Mouse (Mus musculus): ENCODE data around the gene Gdf5. TPM values are rescaled to one million over a fixed set of nuclear protein-coding genes. Genes with fewer than 3 reads are reported as not detected.

The Gdf5 gene
- polyA plus RNA-seq, 1 experiment from 2014 or later: 2.2 TPM

GRCm38 (mm10) chr2:155962991-155963390, 17.8 kb upstream of the Gdf5 start:
- Histone ChIP-seq H3K4me2 (ENCODE audit: low read length) (no peak overlapping the region), H3K4me3 (ENCODE audit: low read depth, low read length) (no peak overlapping the region), H3K9ac (ENCODE audit: low read length) (no peak overlapping the region), H3K27ac (ENCODE audit: low read depth, low read length) (no peak overlapping the region), H3K36me3 (ENCODE audit: control insufficient read depth, insufficient read depth, low read length) (peaks cover 57% of the 10 kb centered on the region), H3K9me3 (replicated peaks; ENCODE audit: control insufficient read depth, low read length) (no peaks in the 10 kb centered on the region), H3K27me3 (replicated peaks; ENCODE audit: control insufficient read depth, insufficient read depth, low read length) (no peaks in the 10 kb centered on the region), H3K4me1 (ENCODE audit: control insufficient read depth, insufficient read depth, low read length) (no peaks in the 10 kb centered on the region)
- ATAC-seq (no peak), DNase-seq (ENCODE audit: low spot score) (peak; percentile 70)
- 50% methylated on average over 1 of the region's 1 CpGs for WGBS

- 83% methylated on average over 10 of the region's 10 CpGs for WGBS
- peaks cover 4% of the 10 kb centered on the region; the same call in 1 of the 2 replicates for H3K4me1 ChIP-seq (ENCODE audit: control insufficient read depth, insufficient read depth, low read length)
- H3K4me2 ChIP-seq (ENCODE audit: low read length): no peak overlapping the region
- no peaks in the 10 kb centered on the region for H3K27me3 ChIP-seq (replicated peaks; ENCODE audit: control insufficient read depth, insufficient read depth, low read length)
- H3K9ac ChIP-seq (ENCODE audit: low read length): no peak overlapping the region
- H3K36me3 ChIP-seq (ENCODE audit: control insufficient read depth, insufficient read depth, low read length): peaks cover 45% of the 10 kb centered on the region
- no peak for ATAC-seq
- no peak for DNase-seq (ENCODE audit: low spot score)
- H3K27ac ChIP-seq (ENCODE audit: low read depth, low read length): no peak overlapping the region
- H3K4me3 ChIP-seq (ENCODE audit: low read depth, low read length): no peak overlapping the region
- H3K9me3 ChIP-seq (replicated peaks; ENCODE audit: control insufficient read depth, low read length): no peaks in the 10 kb centered on the region
Observed at GRCm38 (mm10) chr2:155961862-155962261, 16.7 kb upstream of the Gdf5 start.

- ATAC-seq (no peak), DNase-seq (ENCODE audit: low spot score) (no peak)
- Histone ChIP-seq H3K36me3 (ENCODE audit: control insufficient read depth, insufficient read depth, low read length) (peaks cover 30% of the 10 kb centered on the region), H3K4me3 (ENCODE audit: low read depth, low read length) (no peak overlapping the region), H3K27me3 (replicated peaks; ENCODE audit: control insufficient read depth, insufficient read depth, low read length) (no peaks in the 10 kb centered on the region), H3K9ac (ENCODE audit: low read length) (no peak overlapping the region), H3K4me2 (ENCODE audit: low read length) (no peak overlapping the region), H3K9me3 (replicated peaks; ENCODE audit: control insufficient read depth, low read length) (no peaks in the 10 kb centered on the region), H3K4me1 (ENCODE audit: control insufficient read depth, insufficient read depth, low read length) (peaks cover 4% of the 10 kb centered on the region; the same call in 1 of the 2 replicates), H3K27ac (ENCODE audit: low read depth, low read length) (no peak overlapping the region)
- WGBS: 95% methylated on average over 5 of the region's 5 CpGs
Observed at GRCm38 (mm10) chr2:155959981-155960380, 14.8 kb upstream of the Gdf5 start.

- Histone ChIP-seq H3K36me3 (ENCODE audit: control insufficient read depth, insufficient read depth, low read length) (no peaks in the 10 kb centered on the region), H3K27me3 (replicated peaks; ENCODE audit: control insufficient read depth, insufficient read depth, low read length) (no peaks in the 10 kb centered on the region), H3K27ac (ENCODE audit: low read depth, low read length) (peak within 1 kb of the TSS; percentile 89), H3K9me3 (replicated peaks; ENCODE audit: control insufficient read depth, low read length) (no peaks in the 10 kb centered on the region), H3K9ac (ENCODE audit: low read length) (peak within 1 kb of the TSS; percentile 96), H3K4me1 (ENCODE audit: control insufficient read depth, insufficient read depth, low read length) (peaks cover 4% of the 10 kb centered on the region; the same call in 1 of the 2 replicates), H3K4me3 (ENCODE audit: low read depth, low read length) (peak within 1 kb of the TSS; percentile 93), H3K4me2 (ENCODE audit: low read length) (peak within 1 kb of the TSS; percentile 63)
- ATAC-seq (peak; percentile 97), DNase-seq (ENCODE audit: low spot score) (peak; percentile 95)
- WGBS: under 1% methylated on average over 58 of the region's 59 CpGs
Observed at GRCm38 (mm10) chr2:155956134-155957059, 11.2 kb upstream of the Gdf5 start, which contains the start of gene Cep250. Gene Cep250, plus strand, starts transcription at chr2:155956458.

GRCm38 (mm10) chr2:155952006-155952405, 6.8 kb upstream of the Gdf5 start:
- DNase-seq (ENCODE audit: low spot score) (peak; percentile 81), ATAC-seq (no peak)
- no peak overlapping the region for H3K27ac ChIP-seq (ENCODE audit: low read depth, low read length)

GRCm38 (mm10) chr2:155949362-155949761, 4.2 kb upstream of the Gdf5 start:
- DNase-seq (ENCODE audit: low spot score): no peak
- ATAC-seq: no peak
- no peaks in the 10 kb centered on the region for H3K36me3 ChIP-seq (ENCODE audit: control insufficient read depth, insufficient read depth, low read length)

More at GRCm38 (mm10) chr2:155952006-155952405, 6.8 kb upstream of the Gdf5 start:
- Histone ChIP-seq H3K4me1 (ENCODE audit: control insufficient read depth, insufficient read depth, low read length) (no peaks in the 10 kb centered on the region), H3K36me3 (ENCODE audit: control insufficient read depth, insufficient read depth, low read length) (no peaks in the 10 kb centered on the region), H3K9ac (ENCODE audit: low read length) (no peak overlapping the region), H3K4me3 (ENCODE audit: low read depth, low read length) (no peak overlapping the region), H3K4me2 (ENCODE audit: low read length) (no peak overlapping the region), H3K9me3 (replicated peaks; ENCODE audit: control insufficient read depth, low read length) (no peaks in the 10 kb centered on the region), H3K27me3 (replicated peaks; ENCODE audit: control insufficient read depth, insufficient read depth, low read length) (no peaks in the 10 kb centered on the region)

GRCm38 (mm10) chr2:155947390-155948002, 2.3 kb upstream of the Gdf5 start:
- no peak for DNase-seq (ENCODE audit: low spot score)
- Histone ChIP-seq H3K4me3 (ENCODE audit: low read depth, low read length) (no peak overlapping the region), H3K27ac (ENCODE audit: low read depth, low read length) (no peak overlapping the region), H3K4me2 (ENCODE audit: low read length) (no peak overlapping the region), H3K4me1 (ENCODE audit: control insufficient read depth, insufficient read depth, low read length) (peaks cover 9% of the 10 kb centered on the region; the same call in 1 of the 2 replicates), H3K27me3 (replicated peaks; ENCODE audit: control insufficient read depth, insufficient read depth, low read length) (no peaks in the 10 kb centered on the region), H3K9me3 (replicated peaks; ENCODE audit: control insufficient read depth, low read length) (no peaks in the 10 kb centered on the region), H3K36me3 (ENCODE audit: control insufficient read depth, insufficient read depth, low read length) (no peaks in the 10 kb centered on the region), H3K9ac (ENCODE audit: low read length) (no peak overlapping the region)
- ATAC-seq: no peak
- 58% methylated on average over 5 of the region's 5 CpGs for WGBS

More at GRCm38 (mm10) chr2:155949362-155949761, 4.2 kb upstream of the Gdf5 start:
- Histone ChIP-seq H3K4me1 (ENCODE audit: control insufficient read depth, insufficient read depth, low read length) (no peaks in the 10 kb centered on the region), H3K27me3 (replicated peaks; ENCODE audit: control insufficient read depth, insufficient read depth, low read length) (no peaks in the 10 kb centered on the region), H3K4me3 (ENCODE audit: low read depth, low read length) (no peak overlapping the region), H3K4me2 (ENCODE audit: low read length) (no peak overlapping the region), H3K9me3 (replicated peaks; ENCODE audit: control insufficient read depth, low read length) (no peaks in the 10 kb centered on the region), H3K9ac (ENCODE audit: low read length) (no peak overlapping the region), H3K27ac (ENCODE audit: low read depth, low read length) (no peak overlapping the region)
- WGBS: 16% methylated on average over 6 of the region's 6 CpGs

- no peaks in the 10 kb centered on the region for H3K9me3 ChIP-seq (replicated peaks; ENCODE audit: control insufficient read depth, low read length)
- no peak overlapping the region for H3K4me2 ChIP-seq (ENCODE audit: low read length)
- H3K9ac ChIP-seq (ENCODE audit: low read length): no peak overlapping the region
- no peak overlapping the region for H3K4me3 ChIP-seq (ENCODE audit: low read depth, low read length)
- H3K36me3 ChIP-seq (ENCODE audit: control insufficient read depth, insufficient read depth, low read length): no peaks in the 10 kb centered on the region
- WGBS: 2% methylated on average over 4 of the region's 4 CpGs
- DNase-seq (ENCODE audit: low spot score) (no peak), ATAC-seq (peak; percentile 30; the same call in 1 of the 2 replicates)
- no peak overlapping the region for H3K27ac ChIP-seq (ENCODE audit: low read depth, low read length)
- H3K27me3 ChIP-seq (replicated peaks; ENCODE audit: control insufficient read depth, insufficient read depth, low read length): no peaks in the 10 kb centered on the region
- H3K4me1 ChIP-seq (ENCODE audit: control insufficient read depth, insufficient read depth, low read length): peaks cover 9% of the 10 kb centered on the region; the same call in 1 of the 2 replicates
Observed at GRCm38 (mm10) chr2:155946499-155946898, 1.3 kb upstream of the Gdf5 start.
